Mouse (Mus musculus) bone marrow, adult 2 months (tissue): Measurements from ENCODE around the gene Slc13a1. TPM values are rescaled to one million over a fixed set of nuclear protein-coding genes. Genes with fewer than 3 reads are reported as not detected.
"Not testable (repeated sequence)": the region's sequence is repeated elsewhere in the genome, so short reads cannot be mapped to it uniquely, and the experiment has no call there.

Source experiments
- H3K27ac ChIP-seq: fragments of 200-500 bp; 2 replicates; pipeline ENCODE4 v1.5.1; 2012; ENCODE audit warnings: low read depth, mild to moderate bottlenecking, control low read depth, inconsistent platforms, low read length; ENCODE audit not compliant: control insufficient read depth, poor library complexity, insufficient read depth
- H3K4me1 ChIP-seq: fragments of 200-500 bp; 2 replicates; pipeline ENCODE4 v1.6.1; 2011; ENCODE audit warnings: low read length; ENCODE audit not compliant: control insufficient read depth, insufficient read depth
- H3K4me3 ChIP-seq: fragments of 200-500 bp; replicated peaks from 2 replicates; pipeline ENCODE3; 2011; ENCODE audit warnings: mild to moderate bottlenecking, low read depth, low read length, control low read depth; ENCODE audit not compliant: control insufficient read depth
- CTCF ChIP-seq: fragments of 200-500 bp; IDR thresholded peaks from 2 replicates; pipeline ENCODE4 v1.5.1; 2011; ENCODE audit warnings: low read length, control low read depth; ENCODE audit not compliant: control insufficient read depth, insufficient read depth
- POLR2A ChIP-seq: fragments of 200-500 bp; IDR thresholded peaks from 2 replicates; pipeline ENCODE4 v1.6.1; 2011; ENCODE audit warnings: low read depth, mild to moderate bottlenecking, control low read depth, low read length, borderline replicate concordance; ENCODE audit not compliant: control insufficient read depth
- WGBS: fragments of 180-500 bp; shearing (Covaris S2); methylation state at CpG from one replicate; pipeline ENCODE4 v1.1.7; 2018; 5-methylcytosine and 5-hydroxymethylcytosine counted together
- polyA plus RNA-seq: library from polyadenylated mRNA; stranded (reverse); fragments of >200 nt; gene quantifications from 2 replicates; pipeline ENCODE4 v1.2.4, GENCODE M21; 2011; ENCODE audit warnings: low replicate concordance; ENCODE audit not compliant: missing spikeins, insufficient read depth, insufficient read length

Slc13a1 gene
- not detected in 2 replicates for polyA plus RNA-seq

- WGBS, result 80% methylated on average over 5 of the region's 5 CpGs
Measured at GRCm38 (mm10) chr6:24167734-24168327, at the start of gene Slc13a1. Gene Slc13a1 (minus strand): TSS chr6:24168092.

GRCm38 (mm10) chr6:24207866-24208265 lies 40.0 kb upstream of the Slc13a1 start:
- WGBS, result 79% methylated on average over 3 of the region's 3 CpGs
- no peak for TF ChIP-seq POLR2A
- no peak for TF ChIP-seq CTCF

More at GRCm38 (mm10) chr6:24167734-24168327, at the start of gene Slc13a1:
- H3K4me1 ChIP-seq, result no peaks in the 10 kb centered on the region
- H3K27ac ChIP-seq, result no peak within 1 kb of the TSS
- TF ChIP-seq POLR2A, result no peak
- TF ChIP-seq CTCF, result no peak
- H3K4me3 ChIP-seq, result no peak within 1 kb of the TSS

GRCm38 (mm10) chr6:24202226-24202625 lies 34.3 kb upstream of the Slc13a1 start:
- WGBS, result 68% methylated on average over 6 of the region's 6 CpGs

More at GRCm38 (mm10) chr6:24207866-24208265, 40.0 kb upstream of the Slc13a1 start:
- Histone ChIP-seq H3K4me3 (no peak overlapping the region), H3K4me1 (no peaks in the 10 kb centered on the region), H3K27ac (no peak overlapping the region)

GRCm38 (mm10) chr6:24200644-24201484 lies 33.0 kb upstream of the Slc13a1 start:
- WGBS, result 70% methylated on average over 12 of the region's 12 CpGs
- no peak overlapping the region for H3K27ac ChIP-seq
- no peak overlapping the region for H3K4me3 ChIP-seq
- no peaks in the 10 kb centered on the region for H3K4me1 ChIP-seq
- TF ChIP-seq POLR2A (no peak), CTCF (no peak)

More at GRCm38 (mm10) chr6:24202226-24202625, 34.3 kb upstream of the Slc13a1 start:
- H3K4me3 ChIP-seq, result no peak overlapping the region
- no peak for TF ChIP-seq POLR2A
- no peak for TF ChIP-seq CTCF
- no peaks in the 10 kb centered on the region for H3K4me1 ChIP-seq
- no peak overlapping the region for H3K27ac ChIP-seq

- not testable (repeated sequence) for H3K4me3 ChIP-seq, H3K4me1 ChIP-seq, H3K27ac ChIP-seq
- WGBS, result 81% methylated on average over 10 of the region's 10 CpGs
Measured at GRCm38 (mm10) chr6:24197501-24198195, 29.8 kb upstream of the Slc13a1 start.

GRCm38 (mm10) chr6:24196406-24196805 lies 28.5 kb upstream of the Slc13a1 start:
- 71% methylated on average over 5 of the region's 5 CpGs for WGBS
- H3K4me3 ChIP-seq, H3K27ac ChIP-seq, H3K4me1 ChIP-seq: not testable (repeated sequence)

GRCm38 (mm10) chr6:24183439-24183838 lies 15.5 kb upstream of the Slc13a1 start:
- Histone ChIP-seq H3K4me1 (no peaks in the 10 kb centered on the region), H3K4me3 (no peak overlapping the region), H3K27ac (no peak overlapping the region)
- no peak for TF ChIP-seq CTCF
- no peak for TF ChIP-seq POLR2A
- WGBS, result 76% methylated on average over 3 of the region's 3 CpGs

GRCm38 (mm10) chr6:24175393-24175792 lies 7.5 kb upstream of the Slc13a1 start:
- WGBS, result 69% methylated on average over 3 of the region's 3 CpGs
- no peak overlapping the region for H3K27ac ChIP-seq
- H3K4me1 ChIP-seq, result no peaks in the 10 kb centered on the region
- H3K4me3 ChIP-seq, result no peak overlapping the region
- TF ChIP-seq CTCF (no peak), POLR2A (no peak)
